Mouse (Mus musculus): ENCODE data around the gene Ethe1. TPM values are rescaled to one million over a fixed set of nuclear protein-coding genes. Genes with fewer than 3 reads are reported as not detected.

Gene Ethe1
- polyA plus RNA-seq, 1 experiment from 2014 or later, result 17.9 TPM

- Histone ChIP-seq H3K4me1 (replicated peaks; ENCODE audit: control insufficient read depth, insufficient read depth, low read length) (peaks cover 7% of the 10 kb centered on the region; the same call in 1 of the 2 replicates), H3K27me3 (ENCODE audit: control insufficient read depth, insufficient read depth, low read length) (no peaks in the 10 kb centered on the region), H3K27ac (ENCODE audit: low read depth, low read length) (no peak overlapping the region), H3K9ac (ENCODE audit: low read length) (no peak overlapping the region), H3K9me3 (ENCODE audit: control insufficient read depth, low read length) (no peaks in the 10 kb centered on the region), H3K4me2 (ENCODE audit: low read depth, low read length, severe bottlenecking) (no peak overlapping the region), H3K36me3 (ENCODE audit: control insufficient read depth, insufficient read depth, low read length) (no peaks in the 10 kb centered on the region), H3K4me3 (ENCODE audit: low read depth, low read length) (no peak overlapping the region)
- ATAC-seq (replicated peaks; ENCODE audit: low FRiP score), result no peak
- 78% methylated on average over 15 of the region's 15 CpGs for WGBS
- no peak for DNase-seq (ENCODE audit: low spot score)
Measured at GRCm38 (mm10) chr7:24599211-24600067, 12.1 kb downstream of the Ethe1 start.

DNA sequence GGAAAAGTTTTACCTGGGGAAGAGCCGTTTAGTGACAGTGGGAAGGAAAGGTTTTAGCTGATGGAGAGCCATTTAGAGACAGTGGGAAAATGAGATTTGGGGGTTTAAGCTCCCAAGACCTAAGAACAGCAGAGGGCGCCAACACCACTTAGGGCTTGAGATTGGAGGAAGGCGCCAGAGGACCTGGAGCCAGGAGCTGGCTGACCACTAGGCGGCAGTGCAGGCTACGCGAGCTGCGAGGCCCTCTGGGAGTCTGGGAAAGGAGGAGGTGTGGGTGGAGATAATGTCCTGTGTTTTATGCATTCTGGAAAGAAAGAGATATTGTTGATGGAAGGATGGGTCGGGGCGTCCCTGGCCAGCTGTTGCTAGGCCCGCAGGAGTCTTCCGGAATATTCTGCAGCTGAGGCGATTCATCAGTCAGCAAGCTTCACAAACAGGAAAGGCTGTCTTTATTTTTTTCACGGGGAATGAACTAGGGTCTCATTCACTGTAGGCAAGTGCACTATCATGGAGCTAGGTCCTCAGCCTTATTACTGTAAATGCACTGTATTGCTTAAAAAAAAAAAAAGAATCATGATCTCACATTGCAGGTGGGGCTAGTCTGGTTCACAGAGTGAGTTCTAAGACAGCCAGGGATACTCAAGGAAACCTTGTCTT is 13.7 kb downstream of the Ethe1 start:
- ATAC-seq (replicated peaks; ENCODE audit: low FRiP score) (peak; percentile 89), DNase-seq (ENCODE audit: low spot score) (peak; percentile 97)
- 0 out of 2 replicates have a peak, but pooled peaks cover 2% of the 10 kb centered on the region for H3K4me1 ChIP-seq (replicated peaks; ENCODE audit: control insufficient read depth, insufficient read depth, low read length)
- H3K4me3 ChIP-seq (ENCODE audit: low read depth, low read length), result no peak overlapping the region
- no peaks in the 10 kb centered on the region for H3K27me3 ChIP-seq (ENCODE audit: control insufficient read depth, insufficient read depth, low read length)
- H3K27ac ChIP-seq (ENCODE audit: low read depth, low read length), result no peak overlapping the region
- peak overlapping the region; percentile 37; the same call in 1 of the 2 replicates for H3K4me2 ChIP-seq (ENCODE audit: low read depth, low read length, severe bottlenecking)
- no peaks in the 10 kb centered on the region for H3K9me3 ChIP-seq (ENCODE audit: control insufficient read depth, low read length)
- no peak overlapping the region; the same call in 1 of the 2 replicates for H3K9ac ChIP-seq (ENCODE audit: low read length)
- H3K36me3 ChIP-seq (ENCODE audit: control insufficient read depth, insufficient read depth, low read length), result no peaks in the 10 kb centered on the region
- 9% methylated on average over 13 of the region's 13 CpGs for WGBS

DNA sequence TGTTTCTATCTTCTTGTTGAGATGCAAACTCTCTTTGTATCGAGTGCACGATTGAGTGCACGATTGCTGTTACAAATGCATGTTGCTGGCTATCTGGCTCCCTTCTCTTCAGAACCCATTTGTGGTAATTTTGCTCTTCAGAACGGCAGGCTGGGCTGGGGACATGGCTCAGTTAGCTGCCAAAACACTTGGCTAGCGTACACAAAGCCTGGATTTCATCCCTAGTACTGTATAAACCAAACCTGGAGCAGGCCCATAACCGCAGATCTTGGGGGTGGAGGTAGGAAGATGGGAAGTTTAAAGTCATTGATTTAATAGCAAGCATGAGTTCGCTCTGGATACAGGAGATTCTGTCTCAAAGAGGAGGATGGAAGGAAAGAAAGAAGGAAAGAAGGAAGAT is 18.2 kb downstream of the Ethe1 start:
- no peak overlapping the region for H3K4me3 ChIP-seq (ENCODE audit: low read depth, low read length)
- H3K9me3 ChIP-seq (ENCODE audit: control insufficient read depth, low read length), result no peaks in the 10 kb centered on the region
- H3K4me1 ChIP-seq (replicated peaks; ENCODE audit: control insufficient read depth, insufficient read depth, low read length), result peaks cover 6% of the 10 kb centered on the region; the same call in 1 of the 2 replicates
- H3K4me2 ChIP-seq (ENCODE audit: low read depth, low read length, severe bottlenecking), result no peak overlapping the region
- peaks cover 11% of the 10 kb centered on the region for H3K27me3 ChIP-seq (ENCODE audit: control insufficient read depth, insufficient read depth, low read length)
- no peaks in the 10 kb centered on the region for H3K36me3 ChIP-seq (ENCODE audit: control insufficient read depth, insufficient read depth, low read length)
- no peak for ATAC-seq (replicated peaks; ENCODE audit: low FRiP score)
- 88% methylated on average over 7 of the region's 7 CpGs for WGBS
- no peak for DNase-seq (ENCODE audit: low spot score)
- H3K27ac ChIP-seq (ENCODE audit: low read depth, low read length), result no peak overlapping the region
- no peak overlapping the region for H3K9ac ChIP-seq (ENCODE audit: low read length)

DNA sequence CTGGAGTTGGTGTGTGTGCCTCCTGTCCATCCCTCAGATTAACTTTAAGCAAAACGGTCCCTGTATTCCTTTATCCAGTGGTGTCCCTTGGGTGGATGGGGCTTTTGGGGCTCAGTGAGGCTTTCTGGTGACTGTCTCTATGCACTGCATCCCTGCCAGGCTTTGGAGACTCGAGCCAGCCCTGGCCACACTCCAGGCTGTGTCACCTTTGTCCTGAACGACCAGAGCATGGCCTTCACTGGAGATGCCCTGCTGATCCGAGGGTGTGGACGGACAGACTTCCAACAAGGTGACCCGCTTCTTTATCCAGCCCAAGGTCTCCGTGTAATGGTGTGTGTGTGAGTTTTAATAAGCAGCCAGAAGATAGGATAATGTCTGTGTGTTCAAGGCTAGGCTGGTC is 18.7 kb downstream of the Ethe1 start:
- Histone ChIP-seq H3K9ac (ENCODE audit: low read length) (no peak overlapping the region), H3K4me2 (ENCODE audit: low read depth, low read length, severe bottlenecking) (no peak overlapping the region), H3K27me3 (ENCODE audit: control insufficient read depth, insufficient read depth, low read length) (peaks cover 15% of the 10 kb centered on the region), H3K27ac (ENCODE audit: low read depth, low read length) (no peak overlapping the region), H3K36me3 (ENCODE audit: control insufficient read depth, insufficient read depth, low read length) (no peaks in the 10 kb centered on the region), H3K9me3 (ENCODE audit: control insufficient read depth, low read length) (no peaks in the 10 kb centered on the region), H3K4me1 (replicated peaks; ENCODE audit: control insufficient read depth, insufficient read depth, low read length) (peaks cover 7% of the 10 kb centered on the region; the same call in 1 of the 2 replicates), H3K4me3 (ENCODE audit: low read depth, low read length) (no peak overlapping the region)
- no peak for ATAC-seq (replicated peaks; ENCODE audit: low FRiP score)
- 87% methylated on average over 7 of the region's 7 CpGs for WGBS
- DNase-seq (ENCODE audit: low spot score), result no peak

- no peaks in the 10 kb centered on the region for H3K36me3 ChIP-seq (ENCODE audit: control insufficient read depth, insufficient read depth, low read length)
- H3K4me3 ChIP-seq (ENCODE audit: low read depth, low read length), result no peak overlapping the region
- WGBS, result 50% methylated on average over 6 of the region's 6 CpGs
- H3K9me3 ChIP-seq (ENCODE audit: control insufficient read depth, low read length), result no peaks in the 10 kb centered on the region
- H3K4me1 ChIP-seq (replicated peaks; ENCODE audit: control insufficient read depth, insufficient read depth, low read length), result peaks cover 8% of the 10 kb centered on the region; the same call in 1 of the 2 replicates
- no peak overlapping the region for H3K9ac ChIP-seq (ENCODE audit: low read length)
- no peak overlapping the region for H3K4me2 ChIP-seq (ENCODE audit: low read depth, low read length, severe bottlenecking)
- H3K27ac ChIP-seq (ENCODE audit: low read depth, low read length), result no peak overlapping the region
- H3K27me3 ChIP-seq (ENCODE audit: control insufficient read depth, insufficient read depth, low read length), result peaks cover 34% of the 10 kb centered on the region
- DNase-seq (ENCODE audit: low spot score) (no peak), ATAC-seq (replicated peaks; ENCODE audit: low FRiP score) (peak; percentile 63)
Measured at GRCm38 (mm10) chr7:24608017-24608416, 20.7 kb downstream of the Ethe1 start.

GRCm38 (mm10) chr7:24608561-24608960 is 21.2 kb downstream of the Ethe1 start:
- DNase-seq (ENCODE audit: low spot score) (no peak), ATAC-seq (replicated peaks; ENCODE audit: low FRiP score) (no peak)
- peaks cover 8% of the 10 kb centered on the region; the same call in 1 of the 2 replicates for H3K4me1 ChIP-seq (replicated peaks; ENCODE audit: control insufficient read depth, insufficient read depth, low read length)
- no peak overlapping the region for H3K4me2 ChIP-seq (ENCODE audit: low read depth, low read length, severe bottlenecking)
- H3K36me3 ChIP-seq (ENCODE audit: control insufficient read depth, insufficient read depth, low read length), result no peaks in the 10 kb centered on the region
- no peak overlapping the region for H3K27ac ChIP-seq (ENCODE audit: low read depth, low read length)
- peaks cover 39% of the 10 kb centered on the region for H3K27me3 ChIP-seq (ENCODE audit: control insufficient read depth, insufficient read depth, low read length)
- WGBS, result 74% methylated on average over 8 of the region's 8 CpGs
- H3K9ac ChIP-seq (ENCODE audit: low read length), result no peak overlapping the region
- H3K9me3 ChIP-seq (ENCODE audit: control insufficient read depth, low read length), result no peaks in the 10 kb centered on the region
- H3K4me3 ChIP-seq (ENCODE audit: low read depth, low read length), result no peak overlapping the region

GRCm38 (mm10) chr7:24610144-24610878 is 23.0 kb downstream of the Ethe1 start, which contains the start of gene Phldb3:
Phldb3 (plus strand) TSS chr7:24610763.
- DNase-seq (ENCODE audit: low spot score) (no peak), ATAC-seq (replicated peaks; ENCODE audit: low FRiP score) (peak; percentile 18; the same call in 1 of the 2 replicates)
- Histone ChIP-seq H3K4me2 (ENCODE audit: low read depth, low read length, severe bottlenecking) (peak within 1 kb of the TSS; percentile 52), H3K36me3 (ENCODE audit: control insufficient read depth, insufficient read depth, low read length) (no peaks in the 10 kb centered on the region), H3K9me3 (ENCODE audit: control insufficient read depth, low read length) (no peaks in the 10 kb centered on the region), H3K4me3 (ENCODE audit: low read depth, low read length) (peak within 1 kb of the TSS; percentile 32), H3K4me1 (replicated peaks; ENCODE audit: control insufficient read depth, insufficient read depth, low read length) (peaks cover 8% of the 10 kb centered on the region; the same call in 1 of the 2 replicates), H3K27me3 (ENCODE audit: control insufficient read depth, insufficient read depth, low read length) (peaks cover 39% of the 10 kb centered on the region), H3K9ac (ENCODE audit: low read length) (peak within 1 kb of the TSS; percentile 16; the same call in 1 of the 2 replicates), H3K27ac (ENCODE audit: low read depth, low read length) (no peak within 1 kb of the TSS)
- WGBS, result 2% methylated on average over 24 of the region's 27 CpGs

- peak overlapping the region; percentile 32 for H3K4me3 ChIP-seq (ENCODE audit: low read depth, low read length)
- H3K27me3 ChIP-seq (ENCODE audit: control insufficient read depth, insufficient read depth, low read length), result peaks cover 39% of the 10 kb centered on the region
- DNase-seq (ENCODE audit: low spot score) (peak; percentile 84), ATAC-seq (replicated peaks; ENCODE audit: low FRiP score) (peak; percentile 53)
- no peak overlapping the region for H3K27ac ChIP-seq (ENCODE audit: low read depth, low read length)
- under 1% methylated on average over 36 of the region's 36 CpGs for WGBS
- H3K4me1 ChIP-seq (replicated peaks; ENCODE audit: control insufficient read depth, insufficient read depth, low read length), result peaks cover 8% of the 10 kb centered on the region; the same call in 1 of the 2 replicates
- H3K4me2 ChIP-seq (ENCODE audit: low read depth, low read length, severe bottlenecking), result peak overlapping the region; percentile 52
- H3K9ac ChIP-seq (ENCODE audit: low read length), result peak overlapping the region; percentile 16; the same call in 1 of the 2 replicates
- H3K36me3 ChIP-seq (ENCODE audit: control insufficient read depth, insufficient read depth, low read length), result no peaks in the 10 kb centered on the region
- H3K9me3 ChIP-seq (ENCODE audit: control insufficient read depth, low read length), result no peaks in the 10 kb centered on the region
Measured at GRCm38 (mm10) chr7:24610879-24611494, 23.6 kb downstream of the Ethe1 start.
